Comparison of ENCODE assay signal across 20 mouse cellular contexts in the genomic region with DNA sequence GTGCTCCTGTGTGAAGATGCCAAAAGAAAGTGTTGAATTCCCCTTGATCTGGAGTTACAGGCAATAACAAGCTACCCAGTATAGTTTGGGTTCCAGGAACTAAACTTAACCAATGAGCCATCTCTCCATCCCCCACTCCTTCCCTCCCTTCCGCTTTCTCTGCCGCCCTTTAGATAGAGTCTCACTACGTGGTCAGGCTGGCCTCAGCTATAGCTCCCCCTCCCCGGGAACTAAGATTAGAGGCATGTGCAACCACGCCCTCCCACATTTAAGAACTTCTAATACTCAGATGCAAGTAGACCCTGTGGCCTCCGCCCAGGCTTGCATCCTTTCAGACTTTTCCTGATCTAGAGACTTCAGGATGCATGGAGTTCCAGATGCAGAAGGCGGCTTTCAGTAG.
"Had no signal": no experiment of that assay in that cellular context is flagged by ENCODE, and none has a peak within 500 bp of the region (broad histone marks: within the 10 kb centered on the region; RNA-seq: fewer than 3 reads in every experiment).

No protein-coding gene starts in this region.

- H3K36me3 ChIP-seq: liver, embryonic 15.5 days had no signal

- DNase-seq: kidney, adult 18-20 months; kidney, adult 9 months; kidney, postnatal 14 days; kidney, postnatal 4 days; layer of hippocampus, adult 9-11 months; lung, embryonic 14.5 days; midbrain, embryonic 14.5 days; right cerebral cortex, postnatal 4 days; thymus, adult 2 months; thymus, postnatal 14 days; thymus, postnatal 4 days had no signal

- H3K27me3 ChIP-seq: liver, embryonic 15.5 days had no signal

- H3K4me3 ChIP-seq: layer of hippocampus, adult 2 months; liver, embryonic 15.5 days; megakaryocyte, embryonic 14.5 days had no signal

- H3K4me2 ChIP-seq: liver, embryonic 15.5 days; lung, embryonic 14.5 days; midbrain, embryonic 11.5 days had no signal

- H3K9me3 ChIP-seq: liver, embryonic 15.5 days had no signal

- ATAC-seq: inflammation-experienced regulatory T-cells, adult 6 months; intestine, embryonic 16.5 days; lung, postnatal 0 days had no signal

- H3K27ac ChIP-seq: layer of hippocampus, adult 2 months; liver, embryonic 15.5 days; macrophage; stomach, postnatal 0 days had no signal

- H3K9ac ChIP-seq: liver, embryonic 15.5 days; lung, embryonic 14.5 days had no signal
